Mouse (Mus musculus) erythroblast, embryonic 14.5 days (primary cell): Measurements from ENCODE around the gene Tlr9. TPM values are rescaled to one million over a fixed set of nuclear protein-coding genes. Genes with fewer than 3 reads are reported as not detected.

Source experiments
- H3K27me3 ChIP-seq: 2 replicates; pipeline ENCODE4 v1.6.1; 2012; ENCODE audit warnings: inconsistent platforms; ENCODE audit not compliant: control insufficient read depth
- H3K36me3 ChIP-seq: 2 replicates; pipeline ENCODE4 v1.6.1; 2012; ENCODE audit warnings: mild to moderate bottlenecking, inconsistent platforms; ENCODE audit not compliant: control insufficient read depth
- H3K4me1 ChIP-seq: 2 replicates; pipeline ENCODE4 v1.6.1; 2012; ENCODE audit warnings: inconsistent platforms; ENCODE audit not compliant: control insufficient read depth
- H3K4me3 ChIP-seq: replicated peaks from 2 replicates; pipeline ENCODE3; 2012; ENCODE audit warnings: moderate library complexity, mild to moderate bottlenecking, inconsistent platforms
- H3K9me3 ChIP-seq: 2 replicates; pipeline ENCODE4 v1.6.1; 2012; ENCODE audit warnings: low read length, inconsistent platforms, mixed read lengths; ENCODE audit not compliant: control insufficient read depth
- GATA1 ChIP-seq: IDR thresholded peaks from 2 replicates; pipeline ENCODE4 v1.6.1; 2012; ENCODE audit warnings: low read length, inconsistent platforms, mixed read lengths
- TAL1 ChIP-seq: IDR thresholded peaks from 3 replicates; pipeline ENCODE4 v1.6.1; 2012; ENCODE audit warnings: low read length, inconsistent platforms, mixed read lengths
- polyA plus RNA-seq: library from polyadenylated mRNA; stranded (reverse); fragments of >175 nt; gene quantifications from 2 replicates; pipeline ENCODE4 v1.2.3, GENCODE M21; 2012

Tlr9 gene
- polyA plus RNA-seq, 1 experiment = 0.01 TPM

DNA sequence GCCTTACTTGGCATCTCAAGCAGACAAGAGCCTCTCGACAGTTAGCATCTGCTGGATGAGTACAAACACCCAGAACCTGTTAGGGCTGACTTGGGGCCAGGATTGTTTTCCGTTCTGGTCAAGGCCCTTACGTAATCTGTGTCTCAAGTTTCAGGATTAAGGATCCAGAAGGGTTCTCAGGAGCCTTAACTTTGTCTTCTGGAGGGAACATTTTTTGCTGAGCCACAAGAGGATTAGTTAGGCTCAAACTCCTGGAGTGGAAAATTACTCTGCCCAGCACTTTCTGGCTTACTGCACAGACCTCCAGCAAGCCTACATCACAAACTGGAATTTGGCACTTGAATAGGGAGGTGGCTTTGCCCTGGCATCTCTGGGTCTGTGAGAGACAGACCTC, 14.4 kb downstream of the Tlr9 start:
- peaks cover 79% of the 10 kb centered on the region for H3K36me3 ChIP-seq
- H3K4me1 ChIP-seq = no peaks in the 10 kb centered on the region

DNA sequence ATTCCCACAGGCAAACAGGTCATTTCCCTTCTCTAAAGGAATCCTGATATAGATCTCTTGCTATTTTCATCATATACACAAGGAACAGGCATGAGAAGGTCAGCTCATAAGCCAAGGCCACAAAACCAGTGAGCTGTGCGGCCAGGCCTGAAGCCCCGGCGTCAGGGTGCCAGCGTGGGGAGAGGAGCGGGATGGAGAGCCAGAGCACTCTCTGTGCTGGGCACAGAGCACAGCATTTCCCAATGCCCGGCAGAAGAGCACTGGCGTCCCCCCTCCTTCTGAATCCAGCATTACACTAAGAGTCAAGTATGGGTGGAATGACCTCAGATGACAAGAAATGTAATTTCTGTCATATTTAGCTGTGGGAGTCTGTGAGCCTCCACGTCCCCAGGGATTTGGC, 15.0 kb downstream of the Tlr9 start:
- peaks cover 85% of the 10 kb centered on the region for H3K36me3 ChIP-seq
- H3K4me3 ChIP-seq = no peak overlapping the region
- H3K4me1 ChIP-seq = no peaks in the 10 kb centered on the region
- no peaks in the 10 kb centered on the region for H3K9me3 ChIP-seq
- no peaks in the 10 kb centered on the region for H3K27me3 ChIP-seq
- TF ChIP-seq TAL1 = no peak
- TF ChIP-seq GATA1 = no peak

More for the DNA sequence above, 14.4 kb downstream of the Tlr9 start:
- Histone ChIP-seq H3K9me3 (no peaks in the 10 kb centered on the region), H3K27me3 (no peaks in the 10 kb centered on the region), H3K4me3 (no peak overlapping the region)
- TF ChIP-seq TAL1 = no peak

DNA sequence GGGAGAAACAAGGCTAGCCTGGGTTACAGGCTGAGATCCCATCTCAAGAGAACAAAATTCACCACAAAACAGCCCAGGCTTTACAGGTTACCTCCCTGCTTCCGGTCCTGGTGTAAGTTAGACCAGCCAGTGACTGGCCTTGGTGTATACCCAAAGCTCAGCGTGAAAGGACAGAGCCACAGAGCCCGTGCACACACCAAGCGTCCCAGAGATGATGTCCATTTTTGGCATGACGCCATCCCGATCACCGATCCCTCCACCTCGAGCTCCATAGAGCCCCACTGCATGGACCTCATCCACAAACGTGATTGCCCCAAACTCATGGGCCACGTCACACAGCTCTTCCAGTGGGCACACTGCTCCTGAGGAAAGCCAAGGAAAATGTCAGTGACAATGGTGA, 15.5 kb downstream of the Tlr9 start:
- Histone ChIP-seq H3K4me1 (no peaks in the 10 kb centered on the region), H3K27me3 (no peaks in the 10 kb centered on the region), H3K4me3 (no peak overlapping the region), H3K9me3 (no peaks in the 10 kb centered on the region), H3K36me3 (peaks cover 88% of the 10 kb centered on the region)
- TF ChIP-seq GATA1 (no peak), TAL1 (no peak)

DNA sequence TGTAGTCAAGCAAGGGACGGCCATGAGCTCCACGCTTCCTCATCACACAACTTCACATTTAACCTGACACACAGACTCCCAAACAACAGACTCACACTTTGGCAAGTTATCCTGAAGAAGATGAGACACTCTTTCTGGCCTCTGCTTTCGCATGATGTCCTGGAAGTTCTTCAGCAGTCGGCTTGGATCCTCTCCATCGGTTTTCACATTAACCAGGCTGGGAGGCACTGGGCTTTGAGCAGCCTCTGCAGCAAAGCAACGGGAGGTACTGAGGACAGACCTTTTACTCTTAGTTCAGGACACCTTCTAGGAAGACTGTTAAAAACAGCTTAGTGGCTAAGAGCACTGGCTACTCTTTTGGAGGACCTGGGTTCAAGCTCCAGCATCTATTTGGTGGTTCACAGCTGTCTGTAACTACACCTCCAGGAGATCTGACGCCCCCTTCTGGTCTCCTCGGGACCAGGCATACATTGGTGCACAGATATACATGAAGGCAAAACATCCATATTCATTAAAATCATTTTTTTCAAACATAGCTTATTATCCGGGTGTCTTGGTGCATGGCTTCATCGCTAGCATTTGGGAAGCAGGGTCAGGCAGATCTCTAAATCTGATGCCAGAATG, 19.3 kb downstream of the Tlr9 start:
- peaks cover 66% of the 10 kb centered on the region for H3K36me3 ChIP-seq
- H3K9me3 ChIP-seq = no peaks in the 10 kb centered on the region
- TF ChIP-seq TAL1 (no peak), GATA1 (no peak)
- H3K27me3 ChIP-seq = no peaks in the 10 kb centered on the region
- H3K4me3 ChIP-seq = no peak overlapping the region
- peaks cover 4% of the 10 kb centered on the region for H3K4me1 ChIP-seq

DNA sequence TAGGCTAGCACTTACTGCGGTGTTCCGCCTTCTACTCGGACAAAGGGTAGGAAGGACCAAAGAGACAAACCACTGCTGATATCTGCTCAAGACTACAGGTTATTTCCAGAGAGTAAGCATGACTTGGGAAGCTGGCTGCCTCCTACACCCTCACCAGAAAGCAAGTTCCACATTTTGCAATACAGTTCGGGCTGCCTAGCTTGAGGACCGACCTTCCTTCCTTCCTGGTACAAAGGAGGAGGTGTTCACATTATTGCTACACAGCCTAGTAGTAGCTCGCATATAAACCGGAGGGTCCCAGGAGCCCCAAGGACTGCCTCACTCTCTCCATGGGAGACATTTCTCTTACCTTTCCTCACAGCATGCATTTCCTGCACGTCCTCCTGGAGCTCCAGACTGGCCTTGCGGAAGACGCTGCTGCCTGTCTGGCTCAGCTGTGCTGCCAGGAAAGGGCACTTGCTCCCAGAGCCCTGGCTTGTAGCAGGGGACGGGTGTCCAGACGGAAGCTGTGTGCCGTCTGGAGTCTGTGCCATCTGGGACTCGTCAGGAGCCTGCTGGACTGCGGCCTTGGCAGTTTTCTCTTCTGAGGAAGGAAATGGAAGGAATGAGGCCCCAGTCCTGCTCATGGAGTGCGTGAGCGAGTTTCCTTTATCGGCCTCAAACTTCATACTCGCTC, 20.6 kb downstream of the Tlr9 start:
- H3K9me3 ChIP-seq = no peaks in the 10 kb centered on the region
- no peaks in the 10 kb centered on the region for H3K27me3 ChIP-seq
- H3K4me1 ChIP-seq = peaks cover 17% of the 10 kb centered on the region
- TF ChIP-seq TAL1 (no peak), GATA1 (no peak)
- peaks cover 54% of the 10 kb centered on the region for H3K36me3 ChIP-seq
- H3K4me3 ChIP-seq = no peak overlapping the region

DNA sequence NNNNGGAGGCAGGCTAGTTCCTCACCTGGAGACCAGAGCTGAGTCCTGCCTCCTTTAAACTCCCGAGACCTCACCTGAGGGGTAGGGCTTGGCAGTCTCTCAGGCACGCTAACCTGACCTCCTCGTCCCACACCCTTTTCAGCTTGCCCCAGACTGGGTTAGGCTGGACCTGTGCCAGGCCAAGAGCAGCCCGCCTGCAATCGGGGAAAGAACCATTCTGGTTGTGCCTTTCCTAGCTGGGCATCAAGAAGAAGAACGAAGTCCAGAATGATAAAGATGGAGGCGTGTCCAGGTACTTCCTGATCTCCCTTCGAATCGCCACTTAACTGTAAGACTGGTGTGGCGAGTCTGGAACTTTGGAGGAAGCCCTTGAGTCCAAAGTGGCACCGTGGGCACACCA, 27.2 kb downstream of the Tlr9 start:
- TF ChIP-seq TAL1 (no peak), GATA1 (no peak)
- Histone ChIP-seq H3K9me3 (no peaks in the 10 kb centered on the region), H3K4me3 (no peak overlapping the region), H3K36me3 (peaks cover 5% of the 10 kb centered on the region), H3K27me3 (no peaks in the 10 kb centered on the region), H3K4me1 (peaks cover 30% of the 10 kb centered on the region)

DNA sequence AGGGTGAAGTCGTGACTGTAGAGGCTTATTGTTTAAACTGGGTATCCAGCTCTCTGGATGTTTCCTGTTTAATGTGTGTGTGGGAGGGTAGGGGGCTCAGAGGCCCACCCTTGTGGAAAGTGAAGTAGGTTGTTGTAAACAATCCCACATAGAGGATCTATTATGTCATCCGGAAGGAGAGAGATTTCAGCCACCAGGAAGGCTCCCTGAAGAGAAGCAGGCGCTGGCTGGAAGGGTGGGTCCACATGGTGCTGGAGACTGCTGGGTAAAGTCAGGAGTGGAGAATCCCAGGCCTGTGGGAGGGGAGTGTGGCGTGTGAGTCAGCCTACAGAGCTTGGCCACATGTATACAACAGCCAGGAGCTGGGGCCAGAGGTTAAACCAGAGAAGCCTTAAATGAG, 27.8 kb downstream of the Tlr9 start:
- Histone ChIP-seq H3K4me1 (peaks cover 30% of the 10 kb centered on the region), H3K9me3 (no peaks in the 10 kb centered on the region), H3K27me3 (no peaks in the 10 kb centered on the region), H3K4me3 (no peak overlapping the region), H3K36me3 (peaks cover 1% of the 10 kb centered on the region)
- TF ChIP-seq TAL1 (no peak), GATA1 (no peak)

DNA sequence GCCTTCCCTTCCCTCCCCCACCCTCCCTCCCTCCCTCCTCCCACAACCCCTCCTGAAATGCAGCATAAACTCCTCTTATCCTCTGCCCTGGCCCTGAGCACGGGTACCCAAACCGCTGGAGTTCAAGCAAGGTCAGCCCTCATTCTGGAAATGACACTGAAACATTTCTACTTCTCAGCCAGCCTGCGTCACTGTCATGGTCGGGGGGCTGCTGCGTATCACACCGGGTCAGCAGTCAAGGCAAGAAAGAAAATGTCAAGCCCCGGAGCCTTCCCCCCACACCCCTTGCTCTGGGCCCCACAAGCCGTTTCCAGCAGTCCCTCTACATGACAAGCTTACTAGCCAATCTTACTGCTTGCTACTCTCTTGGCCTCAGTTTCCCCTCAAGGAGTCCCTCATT, 28.7 kb downstream of the Tlr9 start:
- no peaks in the 10 kb centered on the region for H3K27me3 ChIP-seq
- H3K9me3 ChIP-seq = no peaks in the 10 kb centered on the region
- no peaks in the 10 kb centered on the region for H3K36me3 ChIP-seq
- TF ChIP-seq TAL1 (no peak), GATA1 (no peak)
- no peak overlapping the region for H3K4me3 ChIP-seq
- H3K4me1 ChIP-seq = peaks cover 30% of the 10 kb centered on the region

DNA sequence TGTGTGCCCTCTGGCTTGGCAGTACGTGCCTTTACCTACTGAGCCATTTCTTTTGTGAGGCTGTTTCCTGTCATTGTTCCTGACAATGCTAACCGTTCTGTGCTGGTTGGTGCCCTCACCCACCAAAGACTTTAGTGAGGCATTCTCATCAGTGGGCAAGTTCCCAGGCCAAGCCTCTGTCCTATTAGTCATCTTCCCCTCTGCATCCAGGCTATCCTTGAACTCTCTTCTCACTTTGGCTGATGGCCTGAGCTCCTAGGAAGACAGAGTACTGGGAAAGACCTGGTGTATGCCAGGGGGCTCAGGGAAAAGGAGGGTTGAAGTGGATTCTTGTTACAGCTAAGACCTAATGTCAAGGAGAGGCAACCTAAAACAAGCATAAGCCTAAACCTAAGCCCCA, 31.6 kb downstream of the Tlr9 start:
- no peak overlapping the region for H3K4me3 ChIP-seq
- peaks cover 7% of the 10 kb centered on the region for H3K4me1 ChIP-seq
- TF ChIP-seq GATA1 (no peak), TAL1 (no peak)
- peaks cover 2% of the 10 kb centered on the region; the same call in 1 of the 2 replicates for H3K27me3 ChIP-seq
- no peaks in the 10 kb centered on the region for H3K9me3 ChIP-seq
- H3K36me3 ChIP-seq = no peaks in the 10 kb centered on the region
